Mouse (Mus musculus) G1E (cell line): ENCODE data around the gene Neurl4.

Source experiments
- CTCF ChIP-seq: IDR thresholded peaks from 2 replicates; pipeline ENCODE4 v1.5.1; 2012; ENCODE audit warnings: low read depth, low read length, inconsistent platforms, mixed read lengths
- GATA1 ChIP-seq: IDR thresholded peaks from 2 replicates; pipeline ENCODE4 v1.6.1; 2012; ENCODE audit warnings: borderline replicate concordance, low read length, inconsistent platforms, mixed read lengths
- POLR2AphosphoS5 ChIP-seq: IDR thresholded peaks from 2 replicates; pipeline ENCODE4 v1.6.1; 2012; ENCODE audit warnings: low read depth, low read length, inconsistent platforms; ENCODE audit not compliant: insufficient replicate concordance
- TAL1 ChIP-seq: conservative IDR thresholded peaks from 2 replicates; pipeline ENCODE4 v1.6.1; 2012; ENCODE audit warnings: low read depth, low read length, inconsistent platforms, mixed read lengths

DNA sequence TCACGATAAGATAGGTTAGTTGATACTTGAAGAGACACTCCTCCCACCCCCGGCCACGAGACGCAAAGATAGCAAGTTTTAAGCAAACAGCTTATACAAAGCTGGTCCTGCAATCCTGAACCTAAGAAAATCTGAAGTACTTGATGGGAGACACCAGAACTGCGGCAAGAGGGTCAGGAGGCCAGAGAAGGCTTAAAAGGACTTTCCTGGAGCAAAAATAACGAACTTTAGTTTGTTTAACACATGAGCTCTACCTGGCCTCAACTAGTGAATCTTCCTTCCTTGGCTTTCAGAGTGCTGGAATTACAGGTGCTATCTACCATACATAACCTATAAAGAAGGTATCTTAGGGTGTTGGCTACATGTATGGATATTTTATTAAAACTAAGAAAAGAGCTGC, 33.8 kb downstream of the Neurl4 start:
- TF ChIP-seq GATA1 (no peak), CTCF (no peak), POLR2AphosphoS5 (no peak), TAL1 (no peak)
